Mouse (Mus musculus): ENCODE data around the gene Atg101. TPM values are rescaled to one million over a fixed set of nuclear protein-coding genes. Genes with fewer than 3 reads are reported as not detected.

The Atg101 gene
- polyA plus RNA-seq (2014; fragmentation: Nextera tagmentation; extraction: Ambion mirVana): 63.5 and 64.1 TPM in 2 replicates

DNA sequence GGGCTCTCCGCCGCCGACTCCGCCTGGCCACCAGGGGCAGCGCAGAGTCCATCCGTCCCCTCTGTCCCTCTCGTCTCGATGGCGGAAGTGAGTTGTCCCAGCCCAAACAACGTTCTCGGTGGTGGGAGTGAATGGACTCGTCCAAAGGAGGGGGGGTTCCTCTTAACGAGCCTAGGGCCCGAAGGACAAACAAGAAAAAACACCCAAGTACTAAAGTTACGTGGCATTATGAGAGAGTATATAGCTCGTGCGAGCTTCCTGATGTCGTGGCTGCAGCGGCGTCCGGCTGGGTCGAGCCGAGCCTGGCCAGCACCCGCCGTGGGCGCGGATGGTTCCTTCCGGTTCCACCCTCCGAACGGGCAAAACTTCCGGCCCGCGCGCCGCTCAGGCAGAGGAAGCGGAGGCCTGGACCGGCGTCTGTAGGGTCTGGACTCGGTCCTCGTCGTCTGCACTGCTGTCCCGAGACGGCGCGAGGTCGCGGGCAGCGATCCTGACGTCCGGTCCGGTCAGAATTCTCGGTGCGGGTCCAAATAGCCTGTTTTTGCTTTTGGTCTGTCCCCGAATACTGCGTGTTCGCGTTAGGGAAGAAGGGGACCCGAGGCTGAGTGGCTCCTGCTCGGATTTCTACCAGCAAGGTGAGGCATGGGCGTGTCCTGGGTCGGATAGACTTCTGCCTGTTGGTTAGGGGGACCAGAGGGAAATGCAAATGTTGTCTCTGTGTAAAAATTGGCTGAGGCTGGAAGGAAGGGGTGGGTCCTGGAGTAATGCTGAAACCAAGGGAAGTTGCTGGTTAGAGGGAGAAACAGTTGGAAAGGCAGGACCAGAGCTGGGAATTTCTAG, at the start of gene Atg101:
TSS of gene Atg101 (plus strand) at position 362 of the 840 bp plus-strand sequence.
- under 1% methylated on average over 61 of the region's 61 CpGs for WGBS
- peak within 1 kb of the TSS; percentile 96 for H3K4me3 ChIP-seq (ENCODE audit: low read depth, low read length)
- peak within 1 kb of the TSS; percentile 79 for H3K9ac ChIP-seq (replicated peaks; ENCODE audit: low read depth, low read length)
- H3K4me1 ChIP-seq (ENCODE audit: control insufficient read depth, insufficient read depth, low read length): peaks cover 15% of the 10 kb centered on the region; the same call in 1 of the 2 replicates
- ATAC-seq (ENCODE audit: insufficient number of reproducible peaks, insufficient read depth, low FRiP score, low read depth): peak; percentile 87
- no peaks in the 10 kb centered on the region for H3K27me3 ChIP-seq (ENCODE audit: control insufficient read depth, insufficient read depth, low read length)
- H3K9me3 ChIP-seq (ENCODE audit: control insufficient read depth, low read depth, low read length): no peaks in the 10 kb centered on the region
- H3K4me2 ChIP-seq (replicated peaks; ENCODE audit: low read depth, low read length): peak within 1 kb of the TSS; percentile 96
- peaks cover 24% of the 10 kb centered on the region for H3K36me3 ChIP-seq (ENCODE audit: control insufficient read depth, insufficient read depth, low read length)
- peak within 1 kb of the TSS; percentile 77 for H3K27ac ChIP-seq (ENCODE audit: low read length)

- no peak for ATAC-seq (ENCODE audit: insufficient number of reproducible peaks, insufficient read depth, low FRiP score, low read depth)
- H3K9me3 ChIP-seq (ENCODE audit: control insufficient read depth, low read depth, low read length): no peaks in the 10 kb centered on the region
- H3K9ac ChIP-seq (replicated peaks; ENCODE audit: low read depth, low read length): no peak overlapping the region; the same call in 1 of the 2 replicates
- WGBS: 56% methylated on average over 10 of the region's 10 CpGs
- peak overlapping the region; percentile 91 for H3K27ac ChIP-seq (ENCODE audit: low read length)
- no peaks in the 10 kb centered on the region for H3K27me3 ChIP-seq (ENCODE audit: control insufficient read depth, insufficient read depth, low read length)
- no peak overlapping the region for H3K4me3 ChIP-seq (ENCODE audit: low read depth, low read length)
- H3K4me1 ChIP-seq (ENCODE audit: control insufficient read depth, insufficient read depth, low read length): peaks cover 26% of the 10 kb centered on the region
- peaks cover 17% of the 10 kb centered on the region for H3K36me3 ChIP-seq (ENCODE audit: control insufficient read depth, insufficient read depth, low read length)
- H3K4me2 ChIP-seq (replicated peaks; ENCODE audit: low read depth, low read length): peak overlapping the region; percentile 25; the same call in 1 of the 2 replicates
Measured at GRCm38 (mm10) chr15:101234611-101235341, 49.3 kb upstream of the Atg101 start.

- Histone ChIP-seq H3K4me1 (ENCODE audit: control insufficient read depth, insufficient read depth, low read length) (peaks cover 26% of the 10 kb centered on the region), H3K36me3 (ENCODE audit: control insufficient read depth, insufficient read depth, low read length) (peaks cover 12% of the 10 kb centered on the region), H3K4me2 (replicated peaks; ENCODE audit: low read depth, low read length) (peak overlapping the region; percentile 25), H3K9ac (replicated peaks; ENCODE audit: low read depth, low read length) (no peak overlapping the region; the same call in 1 of the 2 replicates), H3K27ac (ENCODE audit: low read length) (peak overlapping the region; percentile 91), H3K9me3 (ENCODE audit: control insufficient read depth, low read depth, low read length) (no peaks in the 10 kb centered on the region), H3K4me3 (ENCODE audit: low read depth, low read length) (0 out of 2 replicates have a peak overlapping the region, but pooled peaks have one; percentile 5), H3K27me3 (ENCODE audit: control insufficient read depth, insufficient read depth, low read length) (no peaks in the 10 kb centered on the region)
- WGBS: 32% methylated on average over 5 of the region's 5 CpGs
- ATAC-seq (ENCODE audit: insufficient number of reproducible peaks, insufficient read depth, low FRiP score, low read depth): no peak
Measured at GRCm38 (mm10) chr15:101235342-101235698, 48.8 kb upstream of the Atg101 start.

- H3K9me3 ChIP-seq (ENCODE audit: control insufficient read depth, low read depth, low read length): no peaks in the 10 kb centered on the region
- peak overlapping the region; percentile 25 for H3K4me2 ChIP-seq (replicated peaks; ENCODE audit: low read depth, low read length)
- no peaks in the 10 kb centered on the region for H3K27me3 ChIP-seq (ENCODE audit: control insufficient read depth, insufficient read depth, low read length)
- WGBS: 8% methylated on average over 12 of the region's 12 CpGs
- H3K9ac ChIP-seq (replicated peaks; ENCODE audit: low read depth, low read length): no peak overlapping the region; the same call in 1 of the 2 replicates
- peak overlapping the region; percentile 91 for H3K27ac ChIP-seq (ENCODE audit: low read length)
- H3K4me1 ChIP-seq (ENCODE audit: control insufficient read depth, insufficient read depth, low read length): peaks cover 27% of the 10 kb centered on the region
- H3K36me3 ChIP-seq (ENCODE audit: control insufficient read depth, insufficient read depth, low read length): peaks cover 7% of the 10 kb centered on the region
- H3K4me3 ChIP-seq (ENCODE audit: low read depth, low read length): 0 out of 2 replicates have a peak overlapping the region, but pooled peaks have one; percentile 5
- peak; percentile 56 for ATAC-seq (ENCODE audit: insufficient number of reproducible peaks, insufficient read depth, low FRiP score, low read depth)
Measured at GRCm38 (mm10) chr15:101235728-101236327, 48.2 kb upstream of the Atg101 start.

DNA sequence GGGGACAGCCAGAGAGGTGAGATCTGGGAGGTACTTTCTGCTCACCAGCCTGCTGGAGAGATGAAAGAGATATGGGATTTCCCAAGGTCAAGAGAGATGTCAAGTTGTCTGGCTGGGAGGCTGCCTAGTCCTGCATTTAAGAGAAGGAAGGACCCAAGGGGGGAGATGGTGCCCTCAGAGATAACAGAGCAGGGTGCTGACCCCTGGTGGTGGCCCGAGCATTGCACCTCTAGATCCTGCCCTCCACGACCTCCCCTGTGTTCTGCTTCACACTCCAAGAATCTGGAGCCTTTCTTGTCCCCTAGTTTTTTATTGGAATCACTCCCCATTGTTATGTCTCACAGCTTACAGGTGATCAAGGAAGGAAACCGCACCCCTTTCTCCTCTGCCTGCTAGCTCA, 47.2 kb upstream of the Atg101 start:
- Histone ChIP-seq H3K36me3 (ENCODE audit: control insufficient read depth, insufficient read depth, low read length) (peaks cover under 1% of the 10 kb centered on the region; the same call in 1 of the 2 replicates), H3K9ac (replicated peaks; ENCODE audit: low read depth, low read length) (no peak overlapping the region), H3K27me3 (ENCODE audit: control insufficient read depth, insufficient read depth, low read length) (no peaks in the 10 kb centered on the region), H3K9me3 (ENCODE audit: control insufficient read depth, low read depth, low read length) (no peaks in the 10 kb centered on the region), H3K4me3 (ENCODE audit: low read depth, low read length) (no peak overlapping the region), H3K4me2 (replicated peaks; ENCODE audit: low read depth, low read length) (no peak overlapping the region), H3K4me1 (ENCODE audit: control insufficient read depth, insufficient read depth, low read length) (peaks cover 35% of the 10 kb centered on the region), H3K27ac (ENCODE audit: low read length) (no peak overlapping the region)
- WGBS: 9% methylated on average over 3 of the region's 3 CpGs
- ATAC-seq (ENCODE audit: insufficient number of reproducible peaks, insufficient read depth, low FRiP score, low read depth): no peak

DNA sequence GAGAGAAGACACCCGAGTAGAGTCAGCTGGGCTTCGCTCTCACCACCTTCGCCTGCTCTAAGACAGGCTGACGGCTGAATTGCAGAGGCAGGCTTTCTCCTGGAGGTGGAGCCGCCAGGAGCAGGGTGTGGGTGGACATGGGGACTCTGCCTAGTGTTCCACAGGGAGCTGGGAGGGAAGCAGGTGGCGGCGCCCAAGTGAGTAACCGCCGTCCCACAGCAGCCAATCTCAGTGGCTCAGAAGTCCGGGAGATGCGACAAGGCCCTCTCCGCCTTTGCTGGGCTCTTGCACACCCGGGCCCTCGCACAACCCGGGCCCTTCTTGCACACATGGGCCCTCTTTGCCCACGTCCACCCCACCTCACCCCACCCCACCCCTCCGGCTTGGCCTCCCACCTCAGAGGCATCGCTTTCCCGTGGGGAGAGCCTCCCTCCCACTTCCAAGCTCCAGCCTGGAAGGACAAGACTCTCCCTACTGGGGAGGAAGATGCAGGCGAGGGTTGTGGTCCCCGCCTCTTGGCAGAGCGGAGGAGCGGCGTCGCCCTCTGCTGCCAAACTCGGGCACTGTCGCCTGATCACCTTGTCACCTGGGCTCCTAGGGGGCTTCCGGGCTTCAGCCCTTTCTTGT, 45.1 kb upstream of the Atg101 start:
- H3K9ac ChIP-seq (replicated peaks; ENCODE audit: low read depth, low read length): no peak overlapping the region; the same call in 1 of the 2 replicates
- ATAC-seq (ENCODE audit: insufficient number of reproducible peaks, insufficient read depth, low FRiP score, low read depth): peak; percentile 16; the same call in 1 of the 2 replicates
- 0 out of 2 replicates have a peak overlapping the region, but pooled peaks have one; percentile 18 for H3K27ac ChIP-seq (ENCODE audit: low read length)
- WGBS: 6% methylated on average over 28 of the region's 28 CpGs
- H3K4me3 ChIP-seq (ENCODE audit: low read depth, low read length): no peak overlapping the region
- H3K4me2 ChIP-seq (replicated peaks; ENCODE audit: low read depth, low read length): peak overlapping the region; percentile 47
- no peaks in the 10 kb centered on the region for H3K36me3 ChIP-seq (ENCODE audit: control insufficient read depth, insufficient read depth, low read length)
- no peaks in the 10 kb centered on the region for H3K9me3 ChIP-seq (ENCODE audit: control insufficient read depth, low read depth, low read length)
- peaks cover 26% of the 10 kb centered on the region for H3K4me1 ChIP-seq (ENCODE audit: control insufficient read depth, insufficient read depth, low read length)
- H3K27me3 ChIP-seq (ENCODE audit: control insufficient read depth, insufficient read depth, low read length): no peaks in the 10 kb centered on the region

DNA sequence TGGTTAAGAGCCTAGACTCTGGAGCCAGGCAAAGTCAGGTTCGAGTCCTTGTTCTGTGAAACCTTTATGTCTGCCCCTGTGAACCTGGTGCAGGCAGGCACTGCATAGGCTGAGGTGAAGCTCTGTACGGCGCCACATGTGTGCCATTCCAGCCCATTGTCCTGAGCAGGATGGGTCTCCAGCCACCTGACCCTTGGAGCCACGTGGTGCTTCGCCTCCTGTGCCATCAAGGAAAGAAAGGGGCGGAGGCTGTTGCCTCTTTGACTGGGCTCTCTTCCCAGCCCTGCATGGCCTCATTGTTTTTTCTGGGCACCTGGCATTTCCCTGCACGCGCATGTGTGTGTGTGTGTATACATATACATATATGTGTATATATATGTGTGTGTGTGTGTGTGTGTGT, 44.3 kb upstream of the Atg101 start:
- no peak overlapping the region for H3K9ac ChIP-seq (replicated peaks; ENCODE audit: low read depth, low read length)
- 66% methylated on average over 8 of the region's 8 CpGs for whole genome bisulfite sequencing
- no peak overlapping the region for H3K4me2 ChIP-seq (replicated peaks; ENCODE audit: low read depth, low read length)

More for the DNA sequence above, 44.3 kb upstream of the Atg101 start:
- H3K27me3 ChIP-seq (ENCODE audit: control insufficient read depth, insufficient read depth, low read length): no peaks in the 10 kb centered on the region
- H3K9me3 ChIP-seq (ENCODE audit: control insufficient read depth, low read depth, low read length): no peaks in the 10 kb centered on the region
- no peak overlapping the region for H3K27ac ChIP-seq (ENCODE audit: low read length)
- no peak overlapping the region for H3K4me3 ChIP-seq (ENCODE audit: low read depth, low read length)
- H3K36me3 ChIP-seq (ENCODE audit: control insufficient read depth, insufficient read depth, low read length): no peaks in the 10 kb centered on the region
- peaks cover 23% of the 10 kb centered on the region for H3K4me1 ChIP-seq (ENCODE audit: control insufficient read depth, insufficient read depth, low read length)
- no peak for ATAC-seq (ENCODE audit: insufficient number of reproducible peaks, insufficient read depth, low FRiP score, low read depth)

Data from stomach, embryonic 14.5 days (tissue).